Mouse (Mus musculus) heart, postnatal 36 days (tissue): ENCODE measurements around the gene Nckipsd. TPM values are rescaled to one million over a fixed set of nuclear protein-coding genes. Genes with fewer than 3 reads are reported as not detected.

Experiments
- DNase-seq, 2 experiments: peaks; one replicate each; pipeline ENCODE4 v3.0.0; 2021 to 2022
- intact Hi-C: fragments of 180-260 bp; cut with DNase I; formaldehyde crosslinking; loops from one replicate; pipeline ENCODE4 v1.15.1; 2025
- total RNA-seq, 2 experiments: library from RNA; stranded (reverse); gene quantifications; 2 replicates each; pipeline ENCODE4 v1.2.3; 2021

Gene Nckipsd
- 1 to 10 TPM; 7.2 to 9.4 TPM for total RNA-seq

GRCm38 (mm10) chr9:108808163-108808665 is at the start of gene Nckipsd:
Nckipsd (plus strand) TSS chr9:108808368.
- peak; percentile 96 to 98 for DNase-seq
- intact Hi-C loops = loop anchor here (5.0 kb wide), 1 partner anchor 51 kb away; no protein-coding TSS in a partner anchor

- no peak for DNase-seq
- intact Hi-C loops = loop anchor here (5.0 kb wide), 1 partner anchor 48 kb away; the partner anchor contains the start of gene Nckipsd
These were observed 49.0 kb upstream of the Nckipsd start for GRCm38 (mm10) chr9:108759121-108759520.

GRCm38 (mm10) chr9:108759805-108760204 is 48.4 kb upstream of the Nckipsd start:
- peak in 1 of 2 experiments; percentile 49 for DNase-seq
- intact Hi-C loops = loop anchor here (5.0 kb wide), 1 partner anchor 47 kb away; the partner anchor contains the start of gene Nckipsd

- intact Hi-C loops = no loop called here
- no peak for DNase-seq
These were observed 46.6 kb upstream of the Nckipsd start for GRCm38 (mm10) chr9:108761561-108761960.

- no peak for DNase-seq
- intact Hi-C loops = no loop called here
These were observed 43.2 kb upstream of the Nckipsd start for GRCm38 (mm10) chr9:108764971-108765370.

- intact Hi-C loops = no loop called here
- no peak for DNase-seq
These were observed 31.6 kb upstream of the Nckipsd start for GRCm38 (mm10) chr9:108776614-108777013.

GRCm38 (mm10) chr9:108777276-108777675 is 30.9 kb upstream of the Nckipsd start:
- intact Hi-C loops = no loop called here
- no peak for DNase-seq

- intact Hi-C loops = no loop called here
- no peak for DNase-seq
These were observed 27.2 kb upstream of the Nckipsd start for GRCm38 (mm10) chr9:108780959-108781358.

- DNase-seq = no peak
- intact Hi-C loops = no loop called here
These were observed 26.3 kb upstream of the Nckipsd start for GRCm38 (mm10) chr9:108781891-108782290.

GRCm38 (mm10) chr9:108782836-108783547 is 25.2 kb upstream of the Nckipsd start:
- DNase-seq = no peak
- intact Hi-C loops = no loop called here

- peak; percentile 93 for DNase-seq
- intact Hi-C loops = loop anchor here (1.0 kb wide), 1 partner anchor 23 kb away; no protein-coding TSS in a partner anchor
These were observed 24.4 kb upstream of the Nckipsd start, which contains the start of gene Ip6k2 for GRCm38 (mm10) chr9:108783548-108784463. Ip6k2 (plus strand) TSS chr9:108783796.

- DNase-seq = no peak
- intact Hi-C loops = no loop called here
These were observed 22.8 kb upstream of the Nckipsd start for GRCm38 (mm10) chr9:108785416-108785815.

GRCm38 (mm10) chr9:108786494-108786893 is 21.7 kb upstream of the Nckipsd start:
- no peak for DNase-seq
- intact Hi-C loops = no loop called here

- no peak for DNase-seq
- intact Hi-C loops = no loop called here
These were observed 21.1 kb upstream of the Nckipsd start for GRCm38 (mm10) chr9:108787080-108787479.

GRCm38 (mm10) chr9:108788713-108789112 is 19.5 kb upstream of the Nckipsd start:
- intact Hi-C loops = no loop called here
- DNase-seq = no peak

GRCm38 (mm10) chr9:108792307-108792706 is 15.9 kb upstream of the Nckipsd start:
- DNase-seq = no peak
- intact Hi-C loops = no loop called here

- DNase-seq = no peak
- intact Hi-C loops = no loop called here
These were observed 15.4 kb upstream of the Nckipsd start for GRCm38 (mm10) chr9:108792730-108793129.

- DNase-seq = no peak
- intact Hi-C loops = no loop called here
These were observed 12.9 kb upstream of the Nckipsd start for GRCm38 (mm10) chr9:108795281-108795680.

- intact Hi-C loops = no loop called here
These were observed 12.4 kb upstream of the Nckipsd start for GRCm38 (mm10) chr9:108795762-108796161.

GRCm38 (mm10) chr9:108796351-108796981 is 11.7 kb upstream of the Nckipsd start:
- intact Hi-C loops = no loop called here
- no peak for DNase-seq

More at GRCm38 (mm10) chr9:108795762-108796161, 12.4 kb upstream of the Nckipsd start:
- peak; percentile 42 to 54 for DNase-seq
